Mouse (Mus musculus) kidney, postnatal 0 days (tissue): ENCODE results near the gene Hltf. TPM values are rescaled to one million over a fixed set of nuclear protein-coding genes. Genes with fewer than 3 reads are reported as not detected.
A peak's percentile ranks its signal among the peaks of the same experiment; 100 is the strongest.

Source experiments
- ATAC-seq: fragments of 200-750 bp; cut with Nextera tagmentation; replicated peaks from 2 replicates; pipeline ENCODE4 v1.8.0; 2017; ENCODE audit warnings: low read depth, moderate number of reproducible peaks, moderate TSS enrichment, moderate library complexity; ENCODE audit not compliant: low FRiP score
- DNase-seq: peaks from one replicate; pipeline ENCODE4 v3.0.0-alpha.2; 2016; ENCODE audit warnings: low spot score
- H3K27ac ChIP-seq: fragments of 300-500 bp; sonication (generic); 2 replicates; pipeline ENCODE4 v1.5.1; 2014; ENCODE audit warnings: mild to moderate bottlenecking
- H3K27me3 ChIP-seq: fragments of 300-500 bp; sonication (generic); 2 replicates; pipeline ENCODE4 v1.6.1; 2014; ENCODE audit warnings: low read length, mixed read lengths; ENCODE audit not compliant: insufficient read depth
- H3K36me3 ChIP-seq: fragments of 300-500 bp; sonication (generic); 2 replicates; pipeline ENCODE4 v1.6.1; 2014; ENCODE audit warnings: low read length, mixed read lengths; ENCODE audit not compliant: insufficient read depth
- H3K4me1 ChIP-seq: fragments of 300-500 bp; sonication (generic); replicated peaks from 2 replicates; pipeline ENCODE4 v1.6.1; 2014; ENCODE audit warnings: antibody characterized with exemption, low read length, mixed read lengths; ENCODE audit not compliant: insufficient read depth
- H3K4me2 ChIP-seq: fragments of 300-500 bp; sonication (generic); 2 replicates; pipeline ENCODE4 v1.6.1; 2014; ENCODE audit warnings: mild to moderate bottlenecking, low read length, moderate library complexity, mixed read lengths
- H3K4me3 ChIP-seq: fragments of 300-500 bp; sonication (generic); replicated peaks from 2 replicates; pipeline ENCODE4 v1.5.1; 2014; ENCODE audit warnings: low read depth, low read length
- H3K9ac ChIP-seq: fragments of 300-500 bp; sonication (generic); 2 replicates; pipeline ENCODE4 v1.6.1; 2014; ENCODE audit warnings: low read depth, low read length
- H3K9me3 ChIP-seq: fragments of 300-500 bp; sonication (generic); replicated peaks from 2 replicates; pipeline ENCODE4 v1.6.1; 2016; ENCODE audit warnings: low read length, inconsistent platforms, mixed read lengths
- CTCF ChIP-seq: IDR thresholded peaks from 2 replicates; pipeline ENCODE4 v1.5.1; 2016; ENCODE audit warnings: antibody characterized with exemption, low read depth, mild to moderate bottlenecking, moderate library complexity
- WGBS: fragments of 180-500 bp; shearing (Covaris S2); extraction: QIAGEN DNeasy Blood & Tissue Kit; methylation state at CpG from one replicate; pipeline ENCODE4 v1.1.7; 2014; 5-methylcytosine and 5-hydroxymethylcytosine counted together
- polyA plus RNA-seq: library from polyadenylated mRNA; unstranded; fragments of >200 nt; fragmentation: Nextera tagmentation; extraction: Ambion mirVana; gene quantifications from 2 replicates; pipeline ENCODE4 v1.2.1, GENCODE M21; 2015

Gene Hltf
- polyA plus RNA-seq, 1 experiment from 2014 or later, result 15.4 TPM

DNA sequence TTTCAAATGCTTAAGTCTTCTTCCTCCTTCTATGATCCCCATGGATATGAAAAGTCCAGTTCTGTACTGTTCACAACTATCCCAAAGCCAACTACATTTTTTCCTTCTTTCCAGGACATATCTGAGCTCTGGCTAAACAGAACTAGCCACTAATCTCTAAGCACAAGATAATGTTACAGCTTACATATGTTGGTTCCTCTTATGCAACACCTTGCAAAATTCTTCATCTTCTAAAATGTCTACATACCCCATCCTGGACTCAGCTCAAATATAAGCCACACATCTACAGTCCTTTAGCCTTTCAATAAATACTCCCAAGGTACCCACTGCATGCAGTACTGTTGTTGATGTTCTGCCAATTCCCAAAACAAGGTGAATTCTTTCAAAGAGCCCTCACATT is 31.1 kb upstream of the Hltf start:
- H3K27ac ChIP-seq, result no peak overlapping the region
- ATAC-seq (no peak), DNase-seq (no peak)
- H3K36me3 ChIP-seq, result peaks cover 16% of the 10 kb centered on the region; the same call in 1 of the 2 replicates
- H3K4me1 ChIP-seq, result no peaks in the 10 kb centered on the region
- no peaks in the 10 kb centered on the region for H3K27me3 ChIP-seq
- TF ChIP-seq CTCF, result no peak
- no peak overlapping the region for H3K4me3 ChIP-seq
- no peak overlapping the region for H3K9ac ChIP-seq
- no peak overlapping the region for H3K4me2 ChIP-seq
- no peaks in the 10 kb centered on the region for H3K9me3 ChIP-seq

DNA sequence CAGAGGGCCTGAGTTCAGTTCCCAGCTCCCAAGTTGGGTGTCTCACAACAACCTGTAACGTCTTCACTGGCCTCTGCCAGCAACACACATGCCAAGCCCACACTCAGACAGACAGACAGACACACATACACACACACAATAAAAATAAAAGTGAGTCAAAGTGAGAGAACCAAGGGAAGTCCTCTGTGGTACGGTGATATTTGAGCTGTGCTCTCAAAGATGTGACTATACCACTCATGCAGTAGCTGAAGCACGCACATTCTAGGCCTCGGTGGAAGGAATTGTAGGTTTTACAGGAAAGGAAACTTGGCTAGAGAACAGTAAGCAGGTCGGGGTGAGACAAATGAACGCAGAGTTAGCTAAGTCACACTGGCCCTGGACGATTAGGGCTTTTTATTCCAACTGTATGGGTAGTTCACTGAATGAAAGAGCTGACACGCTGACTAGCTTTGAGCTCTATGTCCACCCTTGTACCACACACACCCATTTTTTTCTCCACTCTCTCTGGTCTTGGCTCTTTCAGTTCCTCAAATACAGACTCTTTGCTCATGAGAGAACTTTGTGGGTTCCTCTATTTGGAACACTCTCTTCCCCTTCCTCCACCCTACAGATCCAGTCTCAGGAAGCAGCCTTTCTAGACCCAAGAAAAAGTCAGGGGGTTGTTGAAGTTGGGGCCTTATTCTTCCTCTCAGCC is 30.5 kb upstream of the Hltf start:
- 86% methylated on average over 8 of the region's 8 CpGs for WGBS
- H3K27ac ChIP-seq, result no peak overlapping the region
- no peaks in the 10 kb centered on the region for H3K9me3 ChIP-seq
- no peaks in the 10 kb centered on the region for H3K4me1 ChIP-seq
- peaks cover 16% of the 10 kb centered on the region; the same call in 1 of the 2 replicates for H3K36me3 ChIP-seq
- no peak for TF ChIP-seq CTCF
- H3K27me3 ChIP-seq, result no peaks in the 10 kb centered on the region
- no peak for ATAC-seq
- no peak for DNase-seq
- H3K9ac ChIP-seq, result no peak overlapping the region
- H3K4me3 ChIP-seq, result no peak overlapping the region
- H3K4me2 ChIP-seq, result no peak overlapping the region

DNA sequence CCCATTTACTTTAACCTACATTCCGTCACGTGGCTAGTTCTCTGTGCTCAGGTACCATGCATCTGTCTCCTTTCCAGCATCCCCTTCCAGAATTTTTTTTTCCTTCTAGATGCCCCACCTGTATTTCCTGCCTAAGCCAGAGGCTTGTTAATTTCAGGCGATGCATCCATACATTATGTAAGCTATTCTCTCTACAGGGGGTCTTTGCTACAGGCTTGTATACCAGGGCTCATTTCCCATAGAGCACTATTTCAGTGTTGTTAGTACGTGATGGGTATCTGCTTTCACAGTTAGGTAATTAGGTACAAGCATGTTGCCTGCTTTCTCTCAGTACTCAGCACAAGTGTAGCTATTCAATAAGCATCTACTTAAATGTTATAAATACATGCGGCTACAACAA is 29.8 kb upstream of the Hltf start:
- DNase-seq (no peak), ATAC-seq (no peak)
- Histone ChIP-seq H3K9me3 (no peaks in the 10 kb centered on the region), H3K9ac (no peak overlapping the region), H3K4me3 (no peak overlapping the region), H3K27ac (no peak overlapping the region), H3K36me3 (peaks cover 11% of the 10 kb centered on the region; the same call in 1 of the 2 replicates), H3K4me1 (no peaks in the 10 kb centered on the region), H3K27me3 (no peaks in the 10 kb centered on the region), H3K4me2 (no peak overlapping the region)
- WGBS, result 93% methylated on average over 5 of the region's 5 CpGs
- no peak for TF ChIP-seq CTCF

DNA sequence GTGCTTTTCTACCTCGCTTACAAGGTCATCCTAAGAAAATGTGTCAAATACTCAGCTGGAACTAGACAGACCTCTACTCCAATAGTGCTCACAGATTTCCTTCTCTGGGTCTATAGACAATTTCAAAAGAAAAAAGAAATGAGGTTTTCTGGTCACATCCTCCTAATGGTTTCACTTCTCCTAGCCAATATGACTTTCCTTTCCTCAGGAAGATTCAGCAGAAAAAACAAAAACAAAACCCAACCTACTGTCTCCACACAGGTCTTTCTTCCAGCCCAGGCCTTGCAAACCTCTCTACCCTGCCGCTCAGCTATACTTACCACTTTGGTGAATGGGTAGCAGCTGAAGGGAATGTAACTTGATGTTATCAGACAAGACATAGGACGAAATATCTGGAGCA is 29.0 kb upstream of the Hltf start:
- no peaks in the 10 kb centered on the region for H3K9me3 ChIP-seq
- no peak overlapping the region for H3K9ac ChIP-seq
- TF ChIP-seq CTCF, result no peak
- ATAC-seq (no peak), DNase-seq (no peak)
- H3K27me3 ChIP-seq, result no peaks in the 10 kb centered on the region
- H3K36me3 ChIP-seq, result peaks cover 9% of the 10 kb centered on the region; the same call in 1 of the 2 replicates
- no peak overlapping the region for H3K4me2 ChIP-seq
- no peak overlapping the region for H3K4me3 ChIP-seq
- no peak overlapping the region for H3K27ac ChIP-seq
- peaks cover 2% of the 10 kb centered on the region; the same call in 1 of the 2 replicates for H3K4me1 ChIP-seq
- 91% methylated on average over 3 of the region's 3 CpGs for WGBS

DNA sequence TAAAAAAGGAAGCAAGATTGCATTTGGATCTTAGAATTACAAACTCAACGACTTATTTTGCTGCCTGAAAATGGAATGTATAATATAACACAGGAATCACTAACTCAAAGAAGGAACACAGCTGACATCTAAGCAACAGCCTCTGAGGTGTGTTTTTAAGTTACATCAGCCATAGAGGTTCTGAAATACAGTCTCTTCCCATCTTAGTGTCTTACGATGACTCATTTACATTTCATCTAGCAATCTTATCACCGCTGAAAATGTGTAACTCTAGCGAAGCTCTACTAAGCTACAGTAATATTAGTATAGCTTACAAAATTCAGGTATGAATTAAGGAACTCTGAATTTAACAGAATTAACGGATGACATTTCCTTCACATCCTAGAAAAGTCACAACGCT is 26.8 kb upstream of the Hltf start:
- H3K4me2 ChIP-seq, result no peak overlapping the region
- no peak overlapping the region for H3K4me3 ChIP-seq
- TF ChIP-seq CTCF, result no peak
- peaks cover 9% of the 10 kb centered on the region; the same call in 1 of the 2 replicates for H3K4me1 ChIP-seq
- ATAC-seq (no peak), DNase-seq (no peak)
- no peaks in the 10 kb centered on the region for H3K9me3 ChIP-seq
- WGBS, result 92% methylated on average over 6 of the region's 6 CpGs
- H3K36me3 ChIP-seq, result 0 out of 2 replicates have a peak, but pooled peaks cover 3% of the 10 kb centered on the region
- no peak overlapping the region for H3K9ac ChIP-seq
- H3K27me3 ChIP-seq, result no peaks in the 10 kb centered on the region
- no peak overlapping the region for H3K27ac ChIP-seq

DNA sequence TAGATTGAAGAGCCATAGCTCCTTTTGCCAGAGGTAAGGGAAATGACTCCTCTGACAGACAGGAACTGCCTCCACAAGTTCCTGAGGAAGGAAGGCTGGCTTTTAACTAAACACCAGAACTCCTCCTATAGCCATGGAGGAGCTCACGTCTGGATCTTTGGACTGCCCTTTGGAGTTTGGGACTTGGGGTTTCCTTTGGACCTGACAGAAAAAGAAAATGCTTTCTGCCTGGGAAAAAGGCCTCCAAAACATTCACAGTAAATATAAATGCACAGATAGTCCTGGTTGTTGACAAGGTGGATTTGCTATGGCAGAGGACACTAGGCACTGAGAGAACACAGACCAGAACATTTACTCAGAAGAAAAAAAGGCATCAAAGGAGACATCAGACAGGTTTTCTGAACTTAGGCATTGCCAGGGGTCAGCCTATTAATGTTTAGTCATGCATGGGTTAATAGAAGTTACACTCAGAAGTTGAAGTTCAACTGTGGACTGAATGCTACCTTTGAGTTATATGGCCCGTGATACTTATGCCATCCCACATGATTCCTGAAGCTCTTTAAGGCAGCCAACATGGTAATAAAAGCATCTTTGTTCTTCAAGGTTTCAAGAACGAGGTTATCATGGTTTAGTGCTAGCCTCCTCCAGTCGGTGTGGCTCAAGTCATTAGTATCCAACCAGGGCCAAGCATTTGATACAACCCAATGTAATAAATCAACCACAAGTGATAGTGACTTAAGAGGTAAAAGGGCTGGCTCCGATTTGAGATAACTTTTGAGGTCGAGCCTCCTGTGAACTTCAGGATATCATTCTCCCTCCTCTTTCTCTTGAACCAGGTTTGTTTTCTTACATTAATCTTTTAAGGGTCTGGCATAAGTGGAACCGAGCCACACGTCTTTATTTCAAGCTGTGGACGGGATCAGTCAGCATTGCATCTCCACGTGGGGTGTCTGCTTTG is 23.6 kb upstream of the Hltf start:
- H3K4me2 ChIP-seq, result peak overlapping the region; percentile 74
- no peaks in the 10 kb centered on the region for H3K27me3 ChIP-seq
- peak overlapping the region; percentile 81 for H3K27ac ChIP-seq
- H3K4me1 ChIP-seq, result peaks cover 9% of the 10 kb centered on the region; the same call in 1 of the 2 replicates
- WGBS, result 7% methylated on average over 10 of the region's 10 CpGs
- H3K4me3 ChIP-seq, result peak overlapping the region; percentile 63
- no peaks in the 10 kb centered on the region for H3K36me3 ChIP-seq
- ATAC-seq (0 out of 2 replicates have a peak, but pooled peaks have one; percentile 22), DNase-seq (peak; percentile 24)
- TF ChIP-seq CTCF, result no peak
- no peaks in the 10 kb centered on the region for H3K9me3 ChIP-seq
- H3K9ac ChIP-seq, result peak overlapping the region; percentile 56
